Mouse (Mus musculus) heart, adult 9 months (tissue): ENCODE measurements at regions not wholly inside any gene's neighbourhood (a gene's known extent, or its start where the extent isn't known, plus 50 kb on each side); places are given as distances from the start of the nearest gene placed in this dataset.

Experiments used
- DNase-seq, 2 experiments: peaks; one replicate each; pipeline ENCODE4 v3.0.0; 2022; ENCODE audit warnings: low spot score in 2 of 2

- DNase-seq, result no peak
These were observed 63.1 kb upstream of the Cep295 start for GRCm38 (mm10) chr9:15420677-15421076.

DNA sequence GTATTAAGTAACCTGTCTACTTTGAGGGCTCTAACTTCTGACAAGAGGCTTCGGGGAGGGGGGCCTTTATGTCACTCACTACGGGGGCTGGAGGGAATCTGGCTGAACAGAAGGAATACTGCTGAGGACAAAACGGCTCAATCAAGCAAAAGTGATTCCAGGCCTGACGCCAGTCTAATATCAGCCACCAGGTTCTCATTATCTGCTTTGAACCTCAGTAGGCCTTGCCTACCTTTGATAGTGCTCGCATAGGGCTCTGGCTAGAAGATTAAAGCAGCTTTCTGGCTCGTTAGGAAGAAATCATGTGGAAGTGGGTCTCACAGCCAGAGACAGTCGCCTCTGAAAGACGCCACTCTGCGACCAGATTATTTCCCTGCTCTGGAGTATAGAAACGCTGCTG, 64.3 kb upstream of the Cep295 start:
- DNase-seq, result no peak

- peak in 1 of 2 experiments; percentile 5 for DNase-seq
These were observed 59.0 kb upstream of the Smco4 start for GRCm38 (mm10) chr9:15434279-15434678.

DNA sequence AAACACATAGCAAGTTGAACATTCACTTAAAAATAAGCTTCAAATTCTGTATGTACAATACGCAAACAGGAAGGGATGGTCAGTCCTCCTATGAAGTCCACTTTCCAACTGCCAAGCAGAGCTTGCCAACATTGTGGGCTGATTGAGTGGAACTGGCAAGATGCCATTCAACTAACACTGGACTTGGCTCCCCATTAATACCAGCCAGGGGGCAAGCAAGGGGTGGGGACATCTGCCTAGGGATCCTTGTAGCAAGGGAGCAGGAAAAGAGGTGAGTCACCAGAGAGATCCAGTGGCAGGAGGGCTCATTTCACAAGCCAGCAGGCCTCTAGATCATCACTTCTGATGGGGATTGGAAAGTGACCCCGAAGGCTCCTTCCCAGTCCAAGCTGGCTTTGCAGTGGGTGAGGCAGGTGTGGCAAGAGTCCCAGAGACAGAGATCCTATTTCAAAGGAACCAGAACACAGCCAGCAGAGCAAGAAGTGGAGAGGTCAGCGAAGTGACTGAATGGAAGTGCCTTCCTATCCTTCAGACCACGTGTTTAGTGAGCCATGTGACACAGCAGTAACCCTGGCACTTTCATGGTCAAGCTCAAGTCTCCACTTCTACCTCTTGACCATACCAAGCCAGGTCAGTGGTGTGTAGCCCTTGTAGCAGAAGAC, 53.8 kb upstream of the Smco4 start:
- DNase-seq, result no peak

DNA sequence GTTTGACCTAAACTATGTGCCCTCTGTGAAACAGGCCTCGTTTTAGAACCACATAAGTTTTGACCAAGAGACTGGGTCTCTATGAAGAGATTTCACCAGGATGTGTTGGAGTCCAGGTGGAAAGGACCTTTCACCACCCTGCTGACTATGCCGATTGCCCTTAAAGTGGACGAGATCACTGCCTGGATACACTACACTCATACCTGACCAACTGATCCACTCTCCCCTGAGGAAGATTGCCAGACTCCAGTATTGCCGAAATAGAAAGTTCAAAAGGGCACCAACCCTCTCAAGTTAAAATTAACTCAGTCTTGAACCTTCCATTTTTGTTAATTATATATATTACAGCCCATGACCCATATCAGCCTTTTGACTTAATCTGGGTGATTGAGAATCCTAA, 51.1 kb upstream of the Smco4 start:
- no peak for DNase-seq
